Mouse (Mus musculus): Measurements from ENCODE around the gene Btbd18. TPM values are rescaled to one million over a fixed set of nuclear protein-coding genes. Genes with fewer than 3 reads are reported as not detected.

Gene Btbd18
- polyA plus RNA-seq, 1 experiment from 2014 or later: 0.22 TPM

- DNase-seq (ENCODE audit: low spot score): no peak
- Histone ChIP-seq H3K4me3 (ENCODE audit: low read depth, low read length) (peak overlapping the region; percentile 98), H3K27me3 (replicated peaks; ENCODE audit: control insufficient read depth, insufficient read depth, low read length) (no peaks in the 10 kb centered on the region), H3K4me1 (replicated peaks; ENCODE audit: control insufficient read depth, insufficient read depth, low read length) (peaks cover 21% of the 10 kb centered on the region), H3K36me3 (ENCODE audit: control insufficient read depth, insufficient read depth, low read length) (no peaks in the 10 kb centered on the region), H3K27ac (ENCODE audit: low read depth, low read length) (peak overlapping the region; percentile 99), H3K4me2 (peak overlapping the region; percentile 95), H3K9ac (ENCODE audit: low read depth, low read length) (peak overlapping the region; percentile 77), H3K9me3 (ENCODE audit: control insufficient read depth, low read length) (no peaks in the 10 kb centered on the region)
- 23% methylated on average over 9 of the region's 9 CpGs for WGBS
- ATAC-seq (replicated peaks; ENCODE audit: low FRiP score): no peak
Measured at GRCm38 (mm10) chr2:84716423-84717355, 57.8 kb downstream of the Btbd18 start.

- no peaks in the 10 kb centered on the region for H3K9me3 ChIP-seq (ENCODE audit: control insufficient read depth, low read length)
- no peaks in the 10 kb centered on the region for H3K27me3 ChIP-seq (replicated peaks; ENCODE audit: control insufficient read depth, insufficient read depth, low read length)
- no peak overlapping the region for H3K9ac ChIP-seq (ENCODE audit: low read depth, low read length)
- H3K4me2 ChIP-seq: no peak overlapping the region
- DNase-seq (ENCODE audit: low spot score) (no peak), ATAC-seq (replicated peaks; ENCODE audit: low FRiP score) (no peak)
- H3K4me1 ChIP-seq (replicated peaks; ENCODE audit: control insufficient read depth, insufficient read depth, low read length): peaks cover 21% of the 10 kb centered on the region
- H3K27ac ChIP-seq (ENCODE audit: low read depth, low read length): peak overlapping the region; percentile 13; the same call in 1 of the 2 replicates
- no peaks in the 10 kb centered on the region for H3K36me3 ChIP-seq (ENCODE audit: control insufficient read depth, insufficient read depth, low read length)
- H3K4me3 ChIP-seq (ENCODE audit: low read depth, low read length): no peak overlapping the region
- WGBS: 91% methylated on average over 4 of the region's 4 CpGs
Measured at GRCm38 (mm10) chr2:84717357-84717756, 58.5 kb downstream of the Btbd18 start.

Other genes with a start within 250 kb of the Btbd18 start
- 30.4 and 37.2 TPM in 2 replicates for gene Calcrl, start 233.7 kb upstream of the Btbd18 start, polyA plus RNA-seq (2014; fragmentation: Nextera tagmentation; extraction: Ambion mirVana)
- 40.9 and 41.9 TPM in 2 replicates for gene Tfpi, start 182.3 kb upstream of the Btbd18 start, polyA plus RNA-seq (2014; fragmentation: Nextera tagmentation; extraction: Ambion mirVana)
- gene Ctnnd1, start 8.3 kb upstream of the Btbd18 start, polyA plus RNA-seq (2014; fragmentation: Nextera tagmentation; extraction: Ambion mirVana): 21.9 and 27.1 TPM in 2 replicates
- gene Selenoh, start 11.7 kb downstream of the Btbd18 start, polyA plus RNA-seq (2014; fragmentation: Nextera tagmentation; extraction: Ambion mirVana): 241 and 264 TPM in 2 replicates
- gene Gm28635, start 19.0 kb downstream of the Btbd18 start, polyA plus RNA-seq (2014; fragmentation: Nextera tagmentation; extraction: Ambion mirVana): not detected in 2 replicates
- 43.4 and 44.9 TPM in 2 replicates for gene Med19, start 19.3 kb downstream of the Btbd18 start, polyA plus RNA-seq (2014; fragmentation: Nextera tagmentation; extraction: Ambion mirVana)
- gene Tmx2, start 20.1 kb downstream of the Btbd18 start, polyA plus RNA-seq (2014; fragmentation: Nextera tagmentation; extraction: Ambion mirVana): 115 and 125 TPM in 2 replicates
- 26.5 and 28.8 TPM in 2 replicates for gene Zdhhc5, start 56.1 kb downstream of the Btbd18 start, polyA plus RNA-seq (2014; fragmentation: Nextera tagmentation; extraction: Ambion mirVana)
- gene Clp1, start 68.3 kb downstream of the Btbd18 start, polyA plus RNA-seq (2014; fragmentation: Nextera tagmentation; extraction: Ambion mirVana): 59.3 and 63.4 TPM in 2 replicates
- gene Ypel4, start 75.0 kb downstream of the Btbd18 start, polyA plus RNA-seq (2014; fragmentation: Nextera tagmentation; extraction: Ambion mirVana): 11.4 and 14.2 TPM in 2 replicates
- gene Gm19426, start 84.6 kb downstream of the Btbd18 start, polyA plus RNA-seq (2014; fragmentation: Nextera tagmentation; extraction: Ambion mirVana): 2.9 and 3.3 TPM in 2 replicates
- 38.4 and 43.2 TPM in 2 replicates for gene Serping1, start 116.4 kb downstream of the Btbd18 start, polyA plus RNA-seq (2014; fragmentation: Nextera tagmentation; extraction: Ambion mirVana)
- gene Ube2l6, start 139.7 kb downstream of the Btbd18 start, polyA plus RNA-seq (2014; fragmentation: Nextera tagmentation; extraction: Ambion mirVana): 112 and 114 TPM in 2 replicates
- 0.25 TPM in 1 of 2 replicates, not detected in the other for gene Smtnl1, start 163.6 kb downstream of the Btbd18 start, polyA plus RNA-seq (2014; fragmentation: Nextera tagmentation; extraction: Ambion mirVana)
- gene Timm10, start 167.9 kb downstream of the Btbd18 start, polyA plus RNA-seq (2014; fragmentation: Nextera tagmentation; extraction: Ambion mirVana): 84.3 and 84.5 TPM in 2 replicates
- 83.2 and 101 TPM in 2 replicates for gene Slc43a1, start 179.8 kb downstream of the Btbd18 start, polyA plus RNA-seq (2014; fragmentation: Nextera tagmentation; extraction: Ambion mirVana)
- 0.66 and 1.2 TPM in 2 replicates for gene Rtn4rl2, start 227.6 kb downstream of the Btbd18 start, polyA plus RNA-seq (2014; fragmentation: Nextera tagmentation; extraction: Ambion mirVana)